In the genomic region with DNA sequence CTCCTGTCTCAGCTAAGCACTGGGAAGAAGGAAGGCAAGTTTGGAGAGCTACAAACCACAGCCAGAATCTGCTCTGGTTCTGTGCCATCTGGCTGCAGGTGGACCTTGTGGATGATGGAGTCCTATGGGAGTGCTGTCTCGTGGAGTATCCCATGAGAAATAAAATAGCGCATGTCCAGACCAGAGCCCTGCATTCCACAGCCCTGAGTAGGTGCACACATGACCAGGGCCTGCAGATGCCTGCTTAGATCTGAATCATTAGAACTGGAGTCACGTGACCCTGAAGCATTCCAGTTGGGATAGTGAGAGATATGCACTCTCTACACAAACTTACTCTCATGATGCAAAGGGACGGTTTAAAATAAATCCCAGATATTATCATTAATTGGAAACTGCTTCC, we compare ENCODE assay signal across 23 mouse cellular contexts.
DNase-seq lines count a peak whose midpoint lies in the region; ATAC-seq and TF ChIP-seq lines count a peak whose summit lies in the region.
"Had no signal": no experiment of that assay in that cellular context is flagged by ENCODE, and none has a peak within 500 bp of the region (broad histone marks: within the 10 kb centered on the region; RNA-seq: fewer than 3 reads in every experiment).

No protein-coding gene starts in this region.

- no peaks in the 10 kb centered on the region for H3K36me3 ChIP-seq in heart, postnatal 0 days (replicated peaks; ENCODE audit: control insufficient read depth, insufficient read depth, low read length)
- H3K36me3 ChIP-seq in stomach, postnatal 0 days (ENCODE audit: control insufficient read depth, insufficient read depth, low read length): no peaks in the 10 kb centered on the region
- no peaks in the 10 kb centered on the region for H3K36me3 ChIP-seq in hindbrain, embryonic 13.5 days
- H3K36me3 ChIP-seq: heart, embryonic 15.5 days; hindbrain, embryonic 15.5 days had no signal

- peak; percentile 9 for DNase-seq in adrenal gland, postnatal 14 days
- DNase-seq in adrenal gland, adult (ENCODE audit: inconsistent age in 2 of 2, low spot score in 1 of 2): no peak
- DNase-seq in heart, postnatal 0 days (ENCODE audit: low spot score): peak; percentile 23
- no peak for DNase-seq in heart, postnatal 25 days (ENCODE audit: low spot score)
- peak; percentile 41 for DNase-seq in Muller cell, postnatal 12 days (ENCODE audit: inconsistent ontology term)
- no peak for DNase-seq in stomach, postnatal 0 days (ENCODE audit: low spot score)
- no peak for DNase-seq in thymus, postnatal 10 days (ENCODE audit: low spot score in 2 of 2)
- DNase-seq: adrenal gland, adult 8-10 months; cerebellum, adult 18-20 months; kidney, postnatal 4 days; layer of hippocampus, adult 9-11 months; left cerebral cortex, postnatal 4 days; liver; right cerebral cortex, adult 18-20 months had no signal

- intact Hi-C loops in heart, postnatal 25 days (cut with DNase I): no loop called here

- no peaks in the 10 kb centered on the region for H3K27me3 ChIP-seq in heart, postnatal 0 days (ENCODE audit: control insufficient read depth, insufficient read depth, low read length)
- no peaks in the 10 kb centered on the region for H3K27me3 ChIP-seq in stomach, postnatal 0 days (ENCODE audit: control insufficient read depth, insufficient read depth, low read length)
- H3K27me3 ChIP-seq in hindbrain, embryonic 13.5 days: no peaks in the 10 kb centered on the region
- H3K27me3 ChIP-seq: heart, embryonic 15.5 days; hindbrain, embryonic 15.5 days had no signal

- no peaks in the 10 kb centered on the region; the same call in 1 of the 2 replicates for H3K9me3 ChIP-seq in heart, postnatal 0 days (replicated peaks; ENCODE audit: control insufficient read depth, low read length)
- H3K9me3 ChIP-seq in stomach, postnatal 0 days (ENCODE audit: control insufficient read depth, low read length): no peaks in the 10 kb centered on the region
- H3K9me3 ChIP-seq in hindbrain, embryonic 13.5 days: no peaks in the 10 kb centered on the region; the same call in 1 of the 2 replicates
- H3K9me3 ChIP-seq: heart, embryonic 15.5 days; hindbrain, embryonic 15.5 days had no signal

- H3K27ac ChIP-seq in heart, postnatal 0 days (ENCODE audit: low read depth): no peak overlapping the region
- no peak overlapping the region for H3K27ac ChIP-seq in stomach, postnatal 0 days (replicated peaks)
- H3K27ac ChIP-seq in hindbrain, embryonic 13.5 days: no peak overlapping the region
- H3K27ac ChIP-seq: heart, embryonic 15.5 days; hindbrain, embryonic 15.5 days; left cerebral cortex, adult 2 months had no signal

- H3K4me1 ChIP-seq in heart, postnatal 0 days (ENCODE audit: control insufficient read depth, insufficient read depth): no peaks in the 10 kb centered on the region
- no peaks in the 10 kb centered on the region for H3K4me1 ChIP-seq in stomach, postnatal 0 days (replicated peaks; ENCODE audit: control insufficient read depth, insufficient read depth)
- no peaks in the 10 kb centered on the region for H3K4me1 ChIP-seq in hindbrain, embryonic 13.5 days (replicated peaks)
- H3K4me1 ChIP-seq: hindbrain, embryonic 15.5 days had no signal

- TF ChIP-seq CTCF in heart, postnatal 0 days (IDR thresholded peaks at IDR 0.05; ENCODE audit: low read depth): no peak
- TF ChIP-seq CTCF in stomach, postnatal 0 days (IDR thresholded peaks at IDR 0.05; ENCODE audit: low read depth): no peak

- H3K9ac ChIP-seq in heart, postnatal 0 days (replicated peaks; ENCODE audit: low read depth, low read length): no peak overlapping the region
- no peak overlapping the region for H3K9ac ChIP-seq in stomach, postnatal 0 days (ENCODE audit: low read length)
- H3K9ac ChIP-seq in hindbrain, embryonic 13.5 days: no peak overlapping the region
- H3K9ac ChIP-seq: heart, embryonic 15.5 days; hindbrain, embryonic 15.5 days had no signal

- WGBS in heart, postnatal 0 days: 47% methylated on average over 4 of the region's 4 CpGs
- 53% methylated on average over 4 of the region's 4 CpGs for WGBS in stomach, postnatal 0 days
- WGBS in hindbrain, embryonic 13.5 days: 91% methylated on average over 4 of the region's 4 CpGs

- no peak overlapping the region for H3K4me2 ChIP-seq in heart, postnatal 0 days (ENCODE audit: low read depth, low read length)
- no peak overlapping the region for H3K4me2 ChIP-seq in stomach, postnatal 0 days (replicated peaks; ENCODE audit: low read depth)
- no peak overlapping the region for H3K4me2 ChIP-seq in hindbrain, embryonic 13.5 days
- H3K4me2 ChIP-seq: heart, embryonic 15.5 days; hindbrain, embryonic 15.5 days; midbrain, embryonic 11.5 days had no signal

- TF ChIP-seq EP300 in heart, postnatal 0 days (IDR thresholded peaks at IDR 0.05; ENCODE audit: low read depth): no peak
- no peak for TF ChIP-seq EP300 in stomach, postnatal 0 days (optimal IDR thresholded peaks at IDR 0.05)

- no peak overlapping the region for H3K4me3 ChIP-seq in heart, postnatal 0 days (ENCODE audit: low read depth, low read length)
- H3K4me3 ChIP-seq in stomach, postnatal 0 days (ENCODE audit: low read depth, low read length): no peak overlapping the region
- H3K4me3 ChIP-seq in hindbrain, embryonic 13.5 days: no peak overlapping the region
- H3K4me3 ChIP-seq: erythroblast, embryonic 14.5 days; heart, embryonic 15.5 days; hindbrain, embryonic 15.5 days; left cerebral cortex, adult 2 months had no signal

- no peak for ATAC-seq in heart, postnatal 0 days (ENCODE audit: insufficient read depth, low read depth)
- peak; percentile 60; the same call in 1 of the 2 replicates for ATAC-seq in stomach, postnatal 0 days (ENCODE audit: low FRiP score, low TSS enrichment)
- no peak for ATAC-seq in hindbrain, embryonic 13.5 days (ENCODE audit: low FRiP score)
- ATAC-seq: forebrain, embryonic 14.5 days; intestine, embryonic 16.5 days; lung, postnatal 0 days had no signal

Comparison
In these comparisons a context has a peak if more than half of its experiments do, and no peak if none do; other contexts are left out.
1. DNase-seq: peak in adrenal gland, postnatal 14 days (single experiment), heart, postnatal 0 days (single experiment) and Muller cell, postnatal 12 days (single experiment); none in adrenal gland, adult (0 of 2), heart, postnatal 25 days (single experiment), stomach, postnatal 0 days (single experiment) and thymus, postnatal 10 days (0 of 2).